Mouse (Mus musculus): Measurements from ENCODE around the gene Copb1. TPM values are rescaled to one million over a fixed set of nuclear protein-coding genes. Genes with fewer than 3 reads are reported as not detected.
"Not testable (repeated sequence)": the region's sequence is repeated elsewhere in the genome, so short reads cannot be mapped to it uniquely, and the experiment has no call there.

The Copb1 gene
- polyA plus RNA-seq, 1 experiment from 2014 or later = 90.5 TPM

DNA sequence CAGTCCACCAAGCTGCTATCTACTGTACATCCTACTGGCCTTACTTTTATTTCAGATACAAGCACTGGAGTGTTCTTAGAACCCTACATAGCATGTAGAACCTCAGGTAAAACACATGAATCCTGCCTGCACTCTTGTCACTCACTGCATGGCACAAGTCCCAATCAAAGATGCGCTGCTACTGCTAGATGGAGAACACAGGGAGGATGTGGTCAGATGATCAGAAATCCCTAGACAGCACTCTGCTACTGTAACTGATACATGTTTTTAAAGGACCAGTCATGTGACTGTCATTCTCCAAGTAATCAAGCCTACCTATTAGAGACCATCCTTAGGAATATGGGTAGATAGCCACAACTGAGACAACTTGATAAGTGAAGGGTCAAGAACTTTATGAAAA is 44.7 kb downstream of the Copb1 start:
- 96% methylated on average over 1 of the region's 1 CpGs for WGBS
- no peaks in the 10 kb centered on the region for H3K4me1 ChIP-seq (replicated peaks)
- H3K27me3 ChIP-seq (ENCODE audit: insufficient read depth, poor library complexity, severe bottlenecking) = no peaks in the 10 kb centered on the region
- no peak overlapping the region for H3K27ac ChIP-seq
- no peak for DNase-seq (ENCODE audit: low spot score)
- no peak overlapping the region for H3K4me3 ChIP-seq
- peaks cover 25% of the 10 kb centered on the region for H3K36me3 ChIP-seq
- no peaks in the 10 kb centered on the region for H3K9me3 ChIP-seq

DNA sequence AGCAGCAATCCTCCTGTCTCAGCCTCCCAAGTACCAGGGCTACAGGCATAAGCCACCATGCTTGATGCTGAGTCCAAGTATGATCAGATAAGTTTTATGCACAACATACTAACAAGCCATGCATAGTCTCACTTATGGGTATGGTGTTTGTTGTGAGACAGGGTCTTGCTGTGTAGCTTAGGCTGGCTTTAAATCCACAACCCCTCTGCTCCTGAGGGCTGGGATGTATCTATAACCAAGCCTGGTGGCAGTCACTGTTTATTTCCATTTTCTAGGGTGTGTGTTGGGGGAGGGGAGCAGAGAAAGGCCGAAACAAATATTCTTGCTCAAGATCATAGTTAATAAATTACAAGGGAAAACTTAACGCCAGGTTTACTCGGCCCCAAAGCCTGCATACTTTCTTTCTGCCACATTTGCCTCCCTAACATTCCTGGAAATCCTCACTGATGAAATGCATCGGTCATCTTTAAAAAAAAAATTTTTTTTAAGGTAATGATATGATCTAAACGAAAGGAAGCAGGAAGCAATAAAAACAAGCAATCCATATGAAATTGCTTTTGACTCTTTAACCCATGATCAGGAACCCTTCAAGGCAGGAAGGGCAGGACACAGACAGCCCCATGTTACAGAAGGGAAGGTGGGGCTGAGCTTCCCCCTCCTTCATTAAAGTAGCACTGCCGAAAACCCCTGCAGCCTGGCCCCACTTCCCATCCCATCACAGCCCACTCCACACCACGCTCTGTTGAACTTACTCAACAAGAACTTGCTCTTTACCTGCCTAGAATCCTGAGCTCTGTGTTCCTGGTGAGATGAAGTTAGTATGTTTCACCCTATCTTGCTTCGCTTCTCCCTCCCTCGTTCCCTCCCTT is 50.8 kb downstream of the Copb1 start:
- no peaks in the 10 kb centered on the region for H3K9me3 ChIP-seq
- H3K36me3 ChIP-seq = no peaks in the 10 kb centered on the region
- H3K4me1 ChIP-seq (replicated peaks) = no peaks in the 10 kb centered on the region
- no peaks in the 10 kb centered on the region for H3K27me3 ChIP-seq (ENCODE audit: insufficient read depth, poor library complexity, severe bottlenecking)
- no peak for DNase-seq (ENCODE audit: low spot score)
- H3K4me3 ChIP-seq = no peak overlapping the region
- H3K27ac ChIP-seq = no peak overlapping the region
- 80% methylated on average over 9 of the region's 9 CpGs for WGBS

DNA sequence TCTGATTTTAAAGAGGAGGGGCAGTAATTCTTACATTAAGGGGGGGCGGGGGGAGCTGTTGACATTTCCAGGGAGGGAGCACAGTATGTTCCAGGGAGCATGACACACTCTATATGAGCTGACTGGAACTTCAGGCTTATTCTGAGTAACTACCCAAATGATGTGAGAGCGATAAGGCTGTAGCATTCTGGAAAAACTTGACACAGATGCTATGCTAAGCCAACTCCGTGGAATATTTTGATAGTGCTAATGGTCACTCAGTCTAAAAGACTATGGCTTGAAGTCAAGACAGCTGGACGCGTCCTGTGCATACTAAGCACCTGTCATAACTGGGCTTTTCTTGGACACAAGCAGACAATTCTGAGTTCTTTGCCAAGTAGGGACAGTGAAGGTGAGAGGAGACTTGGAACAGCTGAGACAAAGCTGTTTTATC is 51.5 kb downstream of the Copb1 start:
- H3K4me1 ChIP-seq (replicated peaks) = no peaks in the 10 kb centered on the region
- H3K27ac ChIP-seq = no peak overlapping the region
- no peaks in the 10 kb centered on the region for H3K27me3 ChIP-seq (ENCODE audit: insufficient read depth, poor library complexity, severe bottlenecking)
- no peak for DNase-seq (ENCODE audit: low spot score)
- no peaks in the 10 kb centered on the region for H3K36me3 ChIP-seq
- no peak overlapping the region for H3K4me3 ChIP-seq
- H3K9me3 ChIP-seq = no peaks in the 10 kb centered on the region
- WGBS = 88% methylated on average over 5 of the region's 5 CpGs

DNA sequence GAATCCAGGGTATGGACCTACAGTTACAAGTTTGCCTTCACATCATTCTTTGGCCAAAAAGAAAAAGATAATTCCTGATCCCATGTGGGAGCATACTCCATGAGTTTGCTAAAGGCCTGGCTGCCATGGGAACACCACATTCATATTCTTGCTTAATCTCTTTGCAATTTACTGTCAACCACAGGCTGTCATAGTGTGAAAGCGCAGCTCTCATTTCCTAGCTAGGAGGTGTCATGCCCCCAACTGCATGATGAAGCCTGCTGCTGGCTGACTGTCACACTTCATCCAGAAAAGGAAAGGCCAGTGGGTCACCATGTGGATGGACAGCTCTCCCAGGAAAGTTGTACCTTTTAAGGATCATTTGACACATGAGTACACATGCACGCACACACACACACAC is 53.9 kb downstream of the Copb1 start:
- no peak overlapping the region for H3K27ac ChIP-seq
- H3K4me3 ChIP-seq = no peak overlapping the region
- H3K4me1 ChIP-seq (replicated peaks) = no peaks in the 10 kb centered on the region
- 86% methylated on average over 2 of the region's 2 CpGs for WGBS
- H3K27me3 ChIP-seq (ENCODE audit: insufficient read depth, poor library complexity, severe bottlenecking) = no peaks in the 10 kb centered on the region
- no peak for DNase-seq (ENCODE audit: low spot score)
- no peaks in the 10 kb centered on the region for H3K9me3 ChIP-seq
- H3K36me3 ChIP-seq = no peaks in the 10 kb centered on the region

DNA sequence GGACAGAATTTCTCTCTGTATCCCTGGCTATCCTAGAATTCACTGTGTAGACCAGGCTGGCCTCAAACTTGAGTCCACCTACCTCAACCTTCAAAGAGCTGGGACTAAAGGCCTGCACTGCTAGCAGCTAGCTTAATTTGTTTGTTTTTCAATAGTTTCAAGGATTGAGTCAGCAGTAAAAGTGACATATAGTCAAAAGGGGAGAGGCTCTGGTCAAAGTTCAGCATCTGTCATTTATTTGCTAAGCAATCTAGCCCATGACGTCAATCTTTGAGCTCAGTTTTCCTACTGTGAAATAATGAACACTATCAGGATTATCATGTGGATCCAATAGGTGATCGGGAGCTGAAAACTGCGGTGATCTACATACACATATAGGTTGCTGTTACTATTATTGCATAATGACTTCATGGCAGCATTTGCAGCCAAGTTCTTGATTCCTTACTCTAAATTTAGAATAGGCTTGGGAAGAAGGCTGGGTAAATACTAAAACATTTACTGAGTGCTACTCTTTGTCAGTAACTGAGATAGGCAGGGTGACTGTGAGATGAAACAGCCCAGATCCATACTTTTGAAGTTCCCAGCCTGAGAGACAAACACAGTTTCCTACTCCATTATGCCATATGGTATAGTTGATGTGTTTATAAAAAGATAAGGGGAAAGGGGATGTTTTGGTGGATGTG is 54.9 kb downstream of the Copb1 start:
- Histone ChIP-seq H3K4me3 (no peak overlapping the region), H3K9me3 (no peaks in the 10 kb centered on the region), H3K4me1 (replicated peaks) (no peaks in the 10 kb centered on the region), H3K36me3 (no peaks in the 10 kb centered on the region), H3K27ac (no peak overlapping the region), H3K27me3 (ENCODE audit: insufficient read depth, poor library complexity, severe bottlenecking) (no peaks in the 10 kb centered on the region)
- DNase-seq (ENCODE audit: low spot score) = no peak
- WGBS = 77% methylated on average over 3 of the region's 3 CpGs

DNA sequence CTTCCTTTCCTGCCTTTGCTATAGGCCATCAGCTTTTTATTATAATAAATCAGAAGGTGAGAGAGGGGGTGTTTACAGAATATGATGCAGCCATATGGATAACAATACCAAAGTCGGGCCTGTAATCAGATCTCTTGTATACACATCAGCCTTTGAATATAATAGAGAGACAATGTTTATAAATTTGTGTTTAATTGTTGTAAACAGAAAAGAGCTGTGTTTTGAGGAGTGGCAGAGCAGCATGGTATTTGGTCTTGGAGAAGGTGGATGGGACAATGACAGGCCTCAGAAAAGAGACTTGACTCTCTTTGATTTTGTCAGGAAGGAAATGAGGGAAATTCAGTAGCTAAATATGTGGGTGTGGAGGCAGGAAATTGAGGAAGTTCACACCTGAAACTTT is 56.3 kb downstream of the Copb1 start:
- no peaks in the 10 kb centered on the region for H3K9me3 ChIP-seq
- H3K27ac ChIP-seq = no peak overlapping the region
- 91% methylated on average over 1 of the region's 1 CpGs for WGBS
- H3K4me3 ChIP-seq = no peak overlapping the region
- DNase-seq (ENCODE audit: low spot score) = no peak
- no peaks in the 10 kb centered on the region for H3K36me3 ChIP-seq
- H3K27me3 ChIP-seq (ENCODE audit: insufficient read depth, poor library complexity, severe bottlenecking) = no peaks in the 10 kb centered on the region
- no peaks in the 10 kb centered on the region for H3K4me1 ChIP-seq (replicated peaks)

DNA sequence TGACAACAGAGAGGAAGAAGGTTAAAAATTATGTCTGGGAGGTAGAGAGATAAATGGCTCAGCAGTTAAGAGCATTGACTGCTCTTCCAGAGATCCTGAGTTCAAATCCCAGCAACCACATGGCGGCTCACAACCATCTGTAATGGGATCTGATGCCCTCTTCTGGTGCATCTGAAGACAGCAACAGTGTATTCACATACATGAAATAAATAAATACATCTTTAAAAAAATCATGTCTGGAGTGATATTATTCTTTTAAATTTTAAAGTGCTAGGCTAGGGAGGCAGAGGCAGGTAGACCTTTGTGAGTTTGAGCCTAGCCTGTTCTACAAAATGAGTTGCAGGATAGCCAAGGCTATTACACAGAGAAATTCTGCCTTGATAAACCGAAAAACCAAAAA is 57.9 kb downstream of the Copb1 start:
- not testable (repeated sequence) for DNase-seq (ENCODE audit: low spot score)

DNA sequence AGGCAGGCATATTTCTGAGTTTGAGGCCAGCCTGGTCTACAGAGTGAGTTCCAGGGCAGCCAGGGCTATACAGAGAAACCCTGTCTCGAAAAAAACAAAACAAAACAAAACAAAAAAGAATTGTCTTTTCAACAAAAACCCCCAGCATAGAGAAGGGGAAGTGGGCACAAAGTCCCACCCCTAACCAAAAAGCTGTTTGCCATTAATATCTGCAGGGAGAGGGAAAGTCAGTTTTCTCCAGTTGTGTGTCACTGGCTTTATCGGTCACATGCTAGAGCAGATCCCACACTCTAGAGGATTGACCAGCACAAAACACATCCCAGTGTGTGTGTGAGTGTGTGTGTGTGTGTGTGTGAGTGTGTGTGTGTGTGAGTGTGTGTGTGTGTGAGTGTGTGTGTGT is 59.7 kb downstream of the Copb1 start:
- not testable (repeated sequence) for DNase-seq (ENCODE audit: low spot score); H3K4me3 ChIP-seq; H3K9me3 ChIP-seq; H3K27ac ChIP-seq; H3K4me1 ChIP-seq (replicated peaks); H3K27me3 ChIP-seq (ENCODE audit: insufficient read depth, poor library complexity, severe bottlenecking); H3K36me3 ChIP-seq
- 80% methylated on average over 2 of the region's 2 CpGs for WGBS

More for the DNA sequence above, 57.9 kb downstream of the Copb1 start:
- 82% methylated on average over 2 of the region's 2 CpGs for WGBS
- not testable (repeated sequence) for H3K36me3 ChIP-seq; H3K4me3 ChIP-seq; H3K27ac ChIP-seq; H3K4me1 ChIP-seq (replicated peaks); H3K9me3 ChIP-seq; H3K27me3 ChIP-seq (ENCODE audit: insufficient read depth, poor library complexity, severe bottlenecking)

DNA sequence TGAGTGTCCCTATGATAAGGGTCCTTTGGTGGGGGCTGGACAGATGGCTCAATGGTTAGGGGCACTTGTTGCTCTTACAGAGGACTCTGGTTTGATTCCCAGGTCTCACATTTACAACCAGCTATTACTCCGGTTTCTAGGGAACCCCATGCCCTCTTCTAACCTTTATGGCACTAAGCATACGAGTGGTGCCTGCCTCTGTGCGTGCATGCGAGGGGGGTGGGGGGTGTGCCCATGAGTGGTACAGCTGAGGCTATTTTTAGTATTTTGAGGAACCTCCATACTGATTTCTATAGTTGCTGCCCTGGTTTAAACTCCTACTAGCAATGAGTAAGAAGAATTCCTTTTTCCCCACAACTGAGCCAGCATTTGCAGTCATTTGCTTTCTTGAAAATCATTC is 60.3 kb downstream of the Copb1 start:
- no peaks in the 10 kb centered on the region for H3K27me3 ChIP-seq (ENCODE audit: insufficient read depth, poor library complexity, severe bottlenecking)
- WGBS = 91% methylated on average over 4 of the region's 4 CpGs
- no peak overlapping the region for H3K4me3 ChIP-seq
- no peak for DNase-seq (ENCODE audit: low spot score)
- no peaks in the 10 kb centered on the region for H3K36me3 ChIP-seq
- no peaks in the 10 kb centered on the region for H3K4me1 ChIP-seq (replicated peaks)
- H3K27ac ChIP-seq = no peak overlapping the region
- H3K9me3 ChIP-seq = no peaks in the 10 kb centered on the region

DNA sequence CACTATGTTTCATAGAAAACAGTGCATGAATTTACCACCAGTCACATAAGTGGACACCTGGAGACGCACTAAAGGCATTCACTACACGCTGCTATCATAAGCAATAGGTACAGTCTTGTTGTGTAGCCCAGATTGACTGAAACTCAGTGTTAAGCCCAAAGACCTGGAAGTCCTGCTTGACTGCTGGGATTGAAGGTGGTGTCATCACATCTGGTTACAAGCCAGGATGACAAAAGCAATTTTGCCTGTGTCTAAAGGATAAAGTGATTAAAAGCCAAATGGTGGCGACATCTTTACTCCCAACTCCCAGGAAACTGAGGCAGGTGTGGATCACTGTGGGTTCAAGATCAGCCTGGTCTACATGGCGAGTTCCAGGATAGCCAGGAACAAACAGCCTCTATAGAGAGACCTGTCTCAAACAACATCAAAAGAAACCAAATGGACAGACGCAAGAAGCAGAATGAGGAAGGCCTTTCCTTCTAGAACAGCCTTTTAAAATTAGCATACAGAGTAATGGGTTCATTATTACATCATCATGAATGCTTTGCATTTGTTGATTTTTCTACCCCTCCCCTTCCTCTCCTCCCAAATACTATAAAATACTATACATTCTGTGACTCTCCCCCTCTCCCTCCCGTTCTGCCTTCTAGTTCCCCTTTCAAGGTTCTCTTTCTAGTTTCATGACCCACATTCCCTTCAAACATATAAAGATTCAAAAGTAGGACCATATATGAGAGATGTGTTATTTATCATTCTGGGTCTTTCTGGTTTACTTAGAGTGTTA is 61.0 kb downstream of the Copb1 start:
- Histone ChIP-seq H3K27me3 (ENCODE audit: insufficient read depth, poor library complexity, severe bottlenecking) (no peaks in the 10 kb centered on the region), H3K4me3 (no peak overlapping the region), H3K36me3 (no peaks in the 10 kb centered on the region), H3K27ac (no peak overlapping the region), H3K4me1 (replicated peaks) (no peaks in the 10 kb centered on the region), H3K9me3 (no peaks in the 10 kb centered on the region)
- DNase-seq (ENCODE audit: low spot score) = no peak
- WGBS = 89% methylated on average over 6 of the region's 6 CpGs

DNA sequence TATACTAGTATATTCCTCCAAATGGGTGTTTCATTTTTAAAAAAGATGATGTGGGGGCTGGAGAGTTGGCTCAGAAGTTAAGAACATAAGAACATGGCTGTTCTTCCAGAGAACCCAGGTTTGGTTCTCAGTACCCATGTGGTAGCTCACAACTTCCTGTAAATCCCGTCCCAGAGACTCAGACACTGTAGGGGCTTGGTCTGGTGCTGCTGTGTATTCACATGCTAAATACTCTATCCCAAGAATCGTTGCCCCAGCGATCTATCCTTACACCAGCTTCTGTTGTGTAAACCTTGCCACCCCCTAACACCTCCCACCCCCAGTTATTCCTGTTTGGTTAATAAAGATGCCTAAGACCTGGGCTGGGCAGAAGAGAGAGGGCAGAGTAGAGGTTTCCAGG is 61.9 kb downstream of the Copb1 start:
- no peak overlapping the region for H3K4me3 ChIP-seq
- no peaks in the 10 kb centered on the region for H3K36me3 ChIP-seq
- H3K27ac ChIP-seq = no peak overlapping the region
- 33% methylated on average over 3 of the region's 3 CpGs for WGBS
- H3K9me3 ChIP-seq = no peaks in the 10 kb centered on the region
- no peak for DNase-seq (ENCODE audit: low spot score)
- H3K27me3 ChIP-seq (ENCODE audit: insufficient read depth, poor library complexity, severe bottlenecking) = no peaks in the 10 kb centered on the region
- no peaks in the 10 kb centered on the region for H3K4me1 ChIP-seq (replicated peaks)

DNA sequence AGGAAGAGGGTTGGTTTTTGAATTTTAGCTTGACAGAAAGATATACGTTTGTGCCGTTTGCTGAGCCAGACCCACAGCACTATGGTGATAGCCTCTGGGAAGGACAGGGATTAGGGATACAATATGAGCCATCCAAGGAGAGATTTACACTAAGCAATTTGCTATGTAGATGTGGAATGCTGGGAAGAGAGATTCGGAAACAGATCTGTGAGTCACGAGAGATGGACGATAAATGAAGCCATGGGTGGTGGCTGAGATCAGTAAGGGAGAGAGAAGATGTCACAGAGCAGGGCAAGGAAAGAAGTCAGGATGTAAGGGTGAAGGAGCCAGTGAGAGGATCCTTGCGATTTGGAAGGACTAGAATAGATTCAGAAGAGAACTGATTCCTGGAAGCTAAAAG is 71.1 kb downstream of the Copb1 start:
- Histone ChIP-seq H3K27ac (no peak overlapping the region), H3K4me1 (replicated peaks) (peaks cover 10% of the 10 kb centered on the region; the same call in 1 of the 2 replicates), H3K27me3 (ENCODE audit: insufficient read depth, poor library complexity, severe bottlenecking) (no peaks in the 10 kb centered on the region), H3K9me3 (no peaks in the 10 kb centered on the region), H3K4me3 (no peak overlapping the region), H3K36me3 (no peaks in the 10 kb centered on the region)
- WGBS = 69% methylated on average over 6 of the region's 6 CpGs
- no peak for DNase-seq (ENCODE audit: low spot score)

DNA sequence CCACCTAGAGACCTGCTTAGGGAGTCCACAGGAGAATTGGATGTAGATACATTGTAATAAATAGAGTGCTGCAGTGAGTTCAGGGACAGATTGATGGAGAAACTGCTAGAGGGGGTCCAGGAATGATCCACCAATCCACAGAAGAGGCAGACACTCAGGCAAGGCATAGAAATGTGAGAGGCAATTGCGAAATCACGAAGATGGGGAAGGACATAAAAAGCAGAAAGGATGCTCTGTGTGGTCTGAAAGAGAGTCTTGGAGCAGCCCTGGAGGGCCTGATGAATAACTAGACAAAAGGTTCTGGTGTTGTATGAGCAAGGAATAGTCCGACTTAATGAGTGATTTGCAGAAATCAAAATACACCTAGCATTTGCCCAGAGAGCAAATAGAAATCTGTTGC is 71.8 kb downstream of the Copb1 start:
- Histone ChIP-seq H3K27me3 (ENCODE audit: insufficient read depth, poor library complexity, severe bottlenecking) (no peaks in the 10 kb centered on the region), H3K27ac (no peak overlapping the region), H3K4me1 (replicated peaks) (peaks cover 10% of the 10 kb centered on the region; the same call in 1 of the 2 replicates), H3K9me3 (no peaks in the 10 kb centered on the region), H3K4me3 (no peak overlapping the region), H3K36me3 (no peaks in the 10 kb centered on the region)
- DNase-seq (ENCODE audit: low spot score) = no peak
- WGBS = 79% methylated on average over 3 of the region's 3 CpGs
